Mouse (Mus musculus) midbrain, embryonic 11.5 days (tissue): ENCODE measurements at regions not wholly inside any gene's neighbourhood (a gene's known extent, or its start where the extent isn't known, plus 50 kb on each side); places are given as distances from the start of the nearest gene placed in this dataset.

Experiments used
- ATAC-seq: fragments of 200-750 bp; cut with Nextera tagmentation; 2 replicates; pipeline ENCODE4 v1.8.0; 2017; ENCODE audit warnings: moderate TSS enrichment, moderate library complexity; ENCODE audit not compliant: low FRiP score
- DNase-seq: peaks from one replicate; pipeline ENCODE4 v3.0.0; 2015; ENCODE audit warnings: low spot score; ENCODE audit errors: missing footprints
- H3K27ac ChIP-seq: fragments of 300-500 bp; sonication (generic); 2 replicates; pipeline ENCODE4 v1.5.1; 2014; ENCODE audit warnings: low read depth, low read length
- H3K27me3 ChIP-seq: fragments of 300-500 bp; sonication (generic); 2 replicates; pipeline ENCODE4 v1.6.1; 2014; ENCODE audit warnings: mild to moderate bottlenecking, low read length, moderate library complexity, mixed read lengths; ENCODE audit not compliant: control insufficient read depth, insufficient read depth
- H3K36me3 ChIP-seq: fragments of 300-500 bp; sonication (generic); 2 replicates; pipeline ENCODE4 v1.6.1; 2014; ENCODE audit warnings: mild to moderate bottlenecking, low read length, moderate library complexity, mixed read lengths; ENCODE audit not compliant: control insufficient read depth, insufficient read depth
- H3K4me1 ChIP-seq: fragments of 300-500 bp; sonication (generic); 2 replicates; pipeline ENCODE4 v1.6.1; 2014; ENCODE audit warnings: low read length; ENCODE audit not compliant: control insufficient read depth, insufficient read depth
- H3K4me2 ChIP-seq: fragments of 300-500 bp; sonication (generic); 2 replicates; pipeline ENCODE4 v1.6.1; 2014; ENCODE audit warnings: mild to moderate bottlenecking, moderate library complexity
- H3K4me3 ChIP-seq: fragments of 300-500 bp; sonication (generic); 2 replicates; pipeline ENCODE4 v1.5.1; 2014; ENCODE audit warnings: low read depth, low read length
- H3K9ac ChIP-seq: fragments of 300-500 bp; sonication (generic); 2 replicates; pipeline ENCODE4 v1.6.1; 2014; ENCODE audit warnings: low read length
- H3K9me3 ChIP-seq: fragments of 300-500 bp; sonication (generic); 2 replicates; pipeline ENCODE4 v1.6.1; 2016; ENCODE audit warnings: low read length; ENCODE audit not compliant: control insufficient read depth
- WGBS: fragments of 180-500 bp; shearing (Covaris S2); extraction: QIAGEN DNeasy Blood & Tissue Kit; methylation state at CpG from one replicate; pipeline ENCODE4 v1.1.7; 2014; 5-methylcytosine and 5-hydroxymethylcytosine counted together

DNA sequence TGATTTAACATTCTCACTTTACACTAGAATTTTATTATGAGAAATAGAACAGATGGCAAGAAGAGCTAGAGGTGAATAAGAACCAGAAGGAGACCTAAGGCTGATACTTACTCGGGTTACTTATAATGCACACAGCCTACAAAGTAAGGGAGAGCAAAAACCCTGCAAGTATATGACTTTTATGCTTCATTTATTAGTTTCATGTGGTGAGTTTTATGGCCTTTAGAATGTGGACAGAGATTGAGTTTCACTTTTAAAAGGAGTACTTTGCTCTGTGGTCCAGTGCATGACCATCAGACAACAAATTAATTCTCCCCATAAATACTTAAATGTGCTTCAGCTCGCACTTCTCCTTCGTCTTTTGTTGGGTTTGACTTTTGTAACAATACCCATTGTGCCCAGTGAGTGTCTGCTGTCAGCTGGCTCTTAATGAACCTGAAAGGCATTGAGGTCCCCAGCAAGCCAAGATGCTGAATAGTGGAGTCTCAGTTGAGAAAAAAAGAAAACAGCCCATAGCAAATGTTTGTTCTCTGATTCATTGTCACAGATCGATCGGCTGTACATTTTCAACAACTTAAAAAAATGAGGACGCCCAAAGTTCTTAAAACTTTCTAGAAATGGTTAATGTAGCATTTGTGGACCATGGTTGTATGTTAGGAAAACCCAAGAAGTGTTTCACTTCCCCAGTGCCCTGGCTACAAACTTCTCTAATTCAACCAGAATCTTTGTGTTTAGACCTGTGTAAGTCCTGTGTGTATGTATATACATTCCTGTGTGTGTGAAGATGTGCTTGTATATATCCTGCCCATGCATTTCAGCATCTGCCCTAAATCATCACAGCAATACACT, 194.5 kb downstream of the Gm5426 start:
- ATAC-seq = no peak

DNA sequence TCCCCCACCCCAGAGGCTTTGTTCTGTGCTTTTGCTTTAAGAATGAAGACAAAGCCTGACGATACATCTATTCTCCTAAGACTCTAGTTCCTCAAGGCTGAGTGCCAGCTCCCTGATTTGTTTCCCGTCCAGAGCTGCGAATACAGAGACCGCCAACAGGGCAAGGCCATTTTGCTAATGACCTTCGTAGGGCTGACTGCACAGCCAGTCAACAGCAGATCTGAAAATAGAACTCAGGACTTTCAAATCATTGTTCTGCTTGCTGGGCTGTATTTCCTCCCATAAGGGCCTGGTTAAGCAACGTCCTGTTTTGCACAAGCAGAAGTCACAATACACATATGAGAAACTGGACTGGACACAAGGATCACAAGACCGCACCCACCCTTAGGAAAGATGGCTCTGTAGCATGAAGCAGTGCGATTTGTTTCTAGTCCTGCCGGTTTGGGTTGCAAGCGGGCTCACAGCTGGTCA, 196.4 kb downstream of the Gm5426 start:
- Histone ChIP-seq H3K4me3 (no peak overlapping the region), H3K36me3 (no peaks in the 10 kb centered on the region), H3K27ac (no peak overlapping the region), H3K27me3 (no peaks in the 10 kb centered on the region), H3K9me3 (no peaks in the 10 kb centered on the region), H3K9ac (no peak overlapping the region), H3K4me1 (peaks cover 3% of the 10 kb centered on the region; the same call in 1 of the 2 replicates), H3K4me2 (no peak overlapping the region)
- DNase-seq (no peak), ATAC-seq (no peak)
- 71% methylated on average over 10 of the region's 10 CpGs for WGBS

More for the DNA sequence above, 194.5 kb downstream of the Gm5426 start:
- Histone ChIP-seq H3K36me3 (no peaks in the 10 kb centered on the region), H3K4me1 (no peaks in the 10 kb centered on the region; the same call in 1 of the 2 replicates), H3K9ac (no peak overlapping the region), H3K27ac (no peak overlapping the region), H3K27me3 (no peaks in the 10 kb centered on the region), H3K4me2 (no peak overlapping the region), H3K4me3 (no peak overlapping the region), H3K9me3 (no peaks in the 10 kb centered on the region)
- DNase-seq = no peak
- WGBS = 51% methylated on average over 6 of the region's 6 CpGs

GRCm38 (mm10) chr10:96333224-96333623, 196.8 kb downstream of the Gm5426 start:
- DNase-seq (no peak), ATAC-seq (no peak)
- no peak overlapping the region for H3K9ac ChIP-seq
- no peaks in the 10 kb centered on the region for H3K27me3 ChIP-seq
- H3K36me3 ChIP-seq = no peaks in the 10 kb centered on the region
- H3K4me2 ChIP-seq = no peak overlapping the region
- peaks cover 3% of the 10 kb centered on the region; the same call in 1 of the 2 replicates for H3K4me1 ChIP-seq
- no peak overlapping the region for H3K4me3 ChIP-seq
- no peaks in the 10 kb centered on the region for H3K9me3 ChIP-seq
- no peak overlapping the region for H3K27ac ChIP-seq
- 84% methylated on average over 6 of the region's 6 CpGs for WGBS

DNA sequence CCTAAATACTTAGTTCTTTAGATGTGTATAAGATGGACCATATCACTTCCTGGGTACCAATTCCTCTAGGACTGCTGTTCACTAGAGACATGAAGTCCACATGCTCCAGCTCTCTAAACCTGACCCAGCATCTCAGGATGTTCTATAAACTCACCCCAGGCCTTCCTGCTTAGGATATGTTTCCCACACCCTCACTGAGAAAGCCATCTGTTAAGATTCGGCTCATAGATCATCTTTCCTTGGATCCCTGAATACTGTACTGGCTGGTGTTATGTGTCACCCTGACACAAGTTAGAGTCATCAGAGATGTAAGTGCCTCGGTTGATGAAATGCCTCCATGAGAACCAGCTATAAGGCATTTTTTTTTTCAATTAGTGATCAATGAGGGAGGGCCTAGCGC, 199.9 kb downstream of the Gm5426 start:
- WGBS = 92% methylated on average over 3 of the region's 3 CpGs

GRCm38 (mm10) chr10:96337088-96337666, 200.8 kb downstream of the Gm5426 start:
- no peak for ATAC-seq

More for the DNA sequence above, 199.9 kb downstream of the Gm5426 start:
- DNase-seq (no peak), ATAC-seq (no peak)
- Histone ChIP-seq H3K27ac (no peak overlapping the region), H3K4me1 (peaks cover 3% of the 10 kb centered on the region; the same call in 1 of the 2 replicates), H3K9ac (no peak overlapping the region), H3K4me3 (no peak overlapping the region), H3K36me3 (no peaks in the 10 kb centered on the region), H3K4me2 (no peak overlapping the region), H3K27me3 (no peaks in the 10 kb centered on the region), H3K9me3 (no peaks in the 10 kb centered on the region)

GRCm38 (mm10) chr10:96337797-96338608, 201.6 kb downstream of the Gm5426 start:
- no peaks in the 10 kb centered on the region for H3K9me3 ChIP-seq
- no peak overlapping the region for H3K9ac ChIP-seq
- H3K27me3 ChIP-seq = no peaks in the 10 kb centered on the region
- ATAC-seq (no peak), DNase-seq (no peak)
- H3K4me3 ChIP-seq = no peak overlapping the region
- H3K27ac ChIP-seq = no peak overlapping the region
- H3K4me1 ChIP-seq = peaks cover 3% of the 10 kb centered on the region; the same call in 1 of the 2 replicates
- 85% methylated on average over 7 of the region's 7 CpGs for WGBS
- no peak overlapping the region for H3K4me2 ChIP-seq
- H3K36me3 ChIP-seq = no peaks in the 10 kb centered on the region

More at GRCm38 (mm10) chr10:96337088-96337666, 200.8 kb downstream of the Gm5426 start:
- H3K27me3 ChIP-seq = no peaks in the 10 kb centered on the region
- WGBS = 71% methylated on average over 9 of the region's 9 CpGs
- no peak for DNase-seq
- H3K4me2 ChIP-seq = no peak overlapping the region
- H3K36me3 ChIP-seq = no peaks in the 10 kb centered on the region
- H3K27ac ChIP-seq = no peak overlapping the region
- no peak overlapping the region for H3K9ac ChIP-seq
- H3K9me3 ChIP-seq = no peaks in the 10 kb centered on the region
- H3K4me3 ChIP-seq = no peak overlapping the region
- peaks cover 3% of the 10 kb centered on the region; the same call in 1 of the 2 replicates for H3K4me1 ChIP-seq

DNA sequence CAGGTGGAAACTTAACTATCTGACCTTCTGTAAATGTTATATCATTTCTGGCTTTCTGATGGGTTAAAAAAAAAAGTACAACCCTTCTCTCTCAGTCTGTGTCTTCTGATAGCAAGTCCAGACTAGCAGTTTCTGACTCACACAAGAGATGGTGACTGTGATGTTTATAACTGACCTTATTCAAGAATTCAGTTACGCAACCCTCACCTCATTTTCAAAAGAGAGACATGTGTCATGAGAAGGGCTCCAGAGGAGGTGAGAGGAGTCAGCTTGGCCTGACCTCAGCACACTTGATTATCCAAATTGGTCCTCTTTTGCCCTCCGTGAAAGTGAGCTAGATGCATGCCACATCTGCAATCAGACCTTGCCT, 202.2 kb downstream of the Gm5426 start:
- Histone ChIP-seq H3K9me3 (no peaks in the 10 kb centered on the region), H3K9ac (no peak overlapping the region), H3K4me1 (peaks cover 3% of the 10 kb centered on the region; the same call in 1 of the 2 replicates), H3K27me3 (no peaks in the 10 kb centered on the region), H3K4me3 (no peak overlapping the region), H3K4me2 (no peak overlapping the region), H3K36me3 (no peaks in the 10 kb centered on the region), H3K27ac (no peak overlapping the region)
- ATAC-seq = no peak
- no peak for DNase-seq
- WGBS = 84% methylated on average over 2 of the region's 2 CpGs

DNA sequence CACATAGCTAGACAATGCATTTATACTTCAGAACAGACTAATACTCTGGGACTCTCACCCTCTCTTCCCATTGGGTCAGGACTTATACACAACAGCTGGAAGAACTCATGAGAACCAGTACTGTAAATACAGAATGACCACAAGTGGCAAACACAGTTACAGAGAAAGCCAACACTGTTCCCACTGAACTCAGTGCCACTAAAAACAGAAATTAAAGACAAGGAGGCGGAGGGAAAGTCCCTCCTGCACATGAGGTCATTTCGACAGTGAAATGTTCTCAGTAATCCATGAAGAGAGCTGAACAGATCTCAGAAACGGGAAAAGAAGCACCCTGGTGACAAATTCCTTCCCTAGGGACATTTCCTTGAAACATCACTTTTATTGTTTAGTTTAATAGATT, 206.1 kb downstream of the Gm5426 start:
- H3K4me3 ChIP-seq = no peak overlapping the region
- H3K9me3 ChIP-seq = no peaks in the 10 kb centered on the region
- no peak overlapping the region for H3K9ac ChIP-seq
- H3K4me1 ChIP-seq = peaks cover 3% of the 10 kb centered on the region; the same call in 1 of the 2 replicates
- WGBS = 68% methylated on average over 3 of the region's 3 CpGs
- H3K27ac ChIP-seq = no peak overlapping the region
- DNase-seq (no peak), ATAC-seq (no peak)
- no peaks in the 10 kb centered on the region for H3K36me3 ChIP-seq
- H3K4me2 ChIP-seq = no peak overlapping the region
- H3K27me3 ChIP-seq = no peaks in the 10 kb centered on the region
